Mouse (Mus musculus) thymus, postnatal 36 days (tissue): Measurements from ENCODE around the gene Slc2a12.

Experiments
- DNase-seq, 2 experiments: peaks; one replicate each; pipeline ENCODE4 v3.0.0; 2022; ENCODE audit warnings: mixed read lengths in 2 of 2

Gene Slc2a12

GRCm38 (mm10) chr10:22644853-22645491 is at the start of gene Slc2a12:
Gene Slc2a12 (plus strand): TSS chr10:22645011.
- peak; percentile 35 to 37 for DNase-seq

GRCm38 (mm10) chr10:22598908-22599480 is 45.8 kb upstream of the Slc2a12 start:
- no peak for DNase-seq

GRCm38 (mm10) chr10:22601046-22601445 is 43.8 kb upstream of the Slc2a12 start:
- DNase-seq, result no peak

GRCm38 (mm10) chr10:22604801-22605200 is 40.0 kb upstream of the Slc2a12 start:
- DNase-seq, result no peak

GRCm38 (mm10) chr10:22608273-22608672 is 36.5 kb upstream of the Slc2a12 start:
- no peak for DNase-seq

GRCm38 (mm10) chr10:22608799-22609357 is 35.9 kb upstream of the Slc2a12 start:
- DNase-seq, result no peak

GRCm38 (mm10) chr10:22613301-22613700 is 31.5 kb upstream of the Slc2a12 start:
- no peak for DNase-seq

- no peak for DNase-seq
Measured at GRCm38 (mm10) chr10:22614554-22614953, 30.3 kb upstream of the Slc2a12 start.

- DNase-seq, result no peak
Measured at GRCm38 (mm10) chr10:22615309-22615708, 29.5 kb upstream of the Slc2a12 start.

- DNase-seq, result no peak
Measured at GRCm38 (mm10) chr10:22618842-22619241, 26.0 kb upstream of the Slc2a12 start.

GRCm38 (mm10) chr10:22628832-22629231 is 16.0 kb upstream of the Slc2a12 start:
- DNase-seq, result no peak

GRCm38 (mm10) chr10:22631103-22631502 is 13.7 kb upstream of the Slc2a12 start:
- DNase-seq, result no peak

GRCm38 (mm10) chr10:22631528-22631927 is 13.3 kb upstream of the Slc2a12 start:
- no peak for DNase-seq

GRCm38 (mm10) chr10:22631956-22632355 is 12.9 kb upstream of the Slc2a12 start:
- DNase-seq, result no peak

- DNase-seq, result no peak
Measured at GRCm38 (mm10) chr10:22633406-22634306, 11.2 kb upstream of the Slc2a12 start.

GRCm38 (mm10) chr10:22637241-22637640 is 7.6 kb upstream of the Slc2a12 start:
- no peak for DNase-seq

- DNase-seq, result no peak
Measured at GRCm38 (mm10) chr10:22644171-22644570, 640 bp upstream of the Slc2a12 start.

- no peak for DNase-seq
Measured at GRCm38 (mm10) chr10:22648702-22649101, 3.9 kb downstream of the Slc2a12 start.

GRCm38 (mm10) chr10:22653820-22654219 is 9.0 kb downstream of the Slc2a12 start:
- no peak for DNase-seq

- no peak for DNase-seq
Measured at GRCm38 (mm10) chr10:22658534-22659385, 13.9 kb downstream of the Slc2a12 start.

- no peak for DNase-seq
Measured at GRCm38 (mm10) chr10:22659386-22659725, 14.5 kb downstream of the Slc2a12 start.

- DNase-seq, result no peak
Measured at GRCm38 (mm10) chr10:22660286-22661000, 15.6 kb downstream of the Slc2a12 start.
